Mouse (Mus musculus) forebrain, embryonic 12.5 days (tissue): ENCODE data around the gene Srgn. TPM values are rescaled to one million over a fixed set of nuclear protein-coding genes. Genes with fewer than 3 reads are reported as not detected.

ENCODE experiments used
- ATAC-seq: fragments of 200-750 bp; cut with Nextera tagmentation; 2 replicates; pipeline ENCODE4 v1.8.0; 2017; ENCODE audit warnings: moderate TSS enrichment; ENCODE audit not compliant: low FRiP score
- H3K27ac ChIP-seq: fragments of 300-500 bp; sonication (generic); 2 replicates; pipeline ENCODE4 v1.5.1; 2016; ENCODE audit warnings: mild to moderate bottlenecking
- H3K27me3 ChIP-seq: fragments of 300-500 bp; sonication (generic); 2 replicates; pipeline ENCODE4 v1.6.1; 2016; ENCODE audit warnings: mild to moderate bottlenecking
- H3K36me3 ChIP-seq: fragments of 300-500 bp; sonication (generic); replicated peaks from 2 replicates; pipeline ENCODE4 v1.6.1; 2016; ENCODE audit warnings: mild to moderate bottlenecking
- H3K4me1 ChIP-seq: fragments of 300-500 bp; sonication (generic); 2 replicates; pipeline ENCODE4 v1.6.1; 2016
- H3K4me2 ChIP-seq: fragments of 300-500 bp; sonication (generic); 2 replicates; pipeline ENCODE4 v1.6.1; 2016; ENCODE audit warnings: mild to moderate bottlenecking, moderate library complexity
- H3K4me3 ChIP-seq: fragments of 300-500 bp; sonication (generic); replicated peaks from 2 replicates; pipeline ENCODE4 v1.5.1; 2016; ENCODE audit warnings: mild to moderate bottlenecking
- H3K9ac ChIP-seq: fragments of 300-500 bp; sonication (generic); 2 replicates; pipeline ENCODE4 v1.6.1; 2016; ENCODE audit warnings: mild to moderate bottlenecking
- H3K9me3 ChIP-seq: fragments of 300-500 bp; sonication (generic); 2 replicates; pipeline ENCODE4 v1.6.1; 2016
- whole genome bisulfite sequencing: fragments of 180-500 bp; shearing (Covaris S2); methylation state at CpG from one replicate; pipeline ENCODE4 v1.1.7; 2016; 5-methylcytosine and 5-hydroxymethylcytosine counted together
- polyA plus RNA-seq: library from polyadenylated mRNA; unstranded; fragments of >200 nt; fragmentation: Nextera tagmentation; extraction: Ambion mirVana; gene quantifications from 2 replicates; pipeline ENCODE4 v1.2.1, GENCODE M21; 2016

The Srgn gene
- polyA plus RNA-seq, 1 experiment from 2014 or later: 3.8 TPM

- 87% methylated on average over 4 of the region's 4 CpGs for WGBS
- no peak for ATAC-seq
- Histone ChIP-seq H3K4me3 (no peak overlapping the region), H3K9me3 (no peaks in the 10 kb centered on the region), H3K4me2 (no peak overlapping the region), H3K36me3 (no peaks in the 10 kb centered on the region), H3K4me1 (no peaks in the 10 kb centered on the region), H3K27me3 (no peaks in the 10 kb centered on the region), H3K27ac (no peak overlapping the region), H3K9ac (no peak overlapping the region)
Observed at GRCm38 (mm10) chr10:62544316-62544715, 17.1 kb upstream of the Srgn start.

GRCm38 (mm10) chr10:62543399-62543808, 16.2 kb upstream of the Srgn start:
- ATAC-seq: no peak
- Histone ChIP-seq H3K9me3 (no peaks in the 10 kb centered on the region), H3K9ac (no peak overlapping the region), H3K4me3 (no peak overlapping the region), H3K4me1 (no peaks in the 10 kb centered on the region), H3K36me3 (no peaks in the 10 kb centered on the region), H3K27me3 (no peaks in the 10 kb centered on the region), H3K4me2 (no peak overlapping the region), H3K27ac (no peak overlapping the region)
- WGBS: 82% methylated on average over 12 of the region's 12 CpGs

- Histone ChIP-seq H3K4me2 (no peak overlapping the region), H3K36me3 (no peaks in the 10 kb centered on the region), H3K4me1 (no peaks in the 10 kb centered on the region), H3K27me3 (no peaks in the 10 kb centered on the region), H3K9me3 (no peaks in the 10 kb centered on the region), H3K4me3 (no peak overlapping the region), H3K27ac (no peak overlapping the region), H3K9ac (no peak overlapping the region)
- no peak for ATAC-seq
- 93% methylated on average over 7 of the region's 8 CpGs for WGBS
Observed at GRCm38 (mm10) chr10:62542928-62543327, 15.7 kb upstream of the Srgn start.

GRCm38 (mm10) chr10:62542507-62542906, 15.3 kb upstream of the Srgn start:
- Histone ChIP-seq H3K36me3 (no peaks in the 10 kb centered on the region), H3K9ac (no peak overlapping the region), H3K27me3 (no peaks in the 10 kb centered on the region), H3K4me3 (no peak overlapping the region), H3K9me3 (no peaks in the 10 kb centered on the region), H3K4me1 (no peaks in the 10 kb centered on the region), H3K4me2 (no peak overlapping the region), H3K27ac (no peak overlapping the region)
- 97% methylated on average over 12 of the region's 12 CpGs for WGBS
- no peak for ATAC-seq

GRCm38 (mm10) chr10:62541499-62541898, 14.2 kb upstream of the Srgn start:
- no peaks in the 10 kb centered on the region for H3K27me3 ChIP-seq
- no peak for ATAC-seq
- 93% methylated on average over 12 of the region's 12 CpGs for WGBS

GRCm38 (mm10) chr10:62540800-62541199, 13.5 kb upstream of the Srgn start:
- ATAC-seq: no peak
- Histone ChIP-seq H3K9me3 (no peaks in the 10 kb centered on the region), H3K4me2 (no peak overlapping the region), H3K9ac (no peak overlapping the region), H3K4me1 (no peaks in the 10 kb centered on the region), H3K27me3 (no peaks in the 10 kb centered on the region), H3K4me3 (no peak overlapping the region), H3K36me3 (no peaks in the 10 kb centered on the region), H3K27ac (no peak overlapping the region)
- 74% methylated on average over 3 of the region's 3 CpGs for WGBS

More at GRCm38 (mm10) chr10:62541499-62541898, 14.2 kb upstream of the Srgn start:
- Histone ChIP-seq H3K4me2 (no peak overlapping the region), H3K36me3 (no peaks in the 10 kb centered on the region), H3K4me1 (no peaks in the 10 kb centered on the region), H3K4me3 (no peak overlapping the region), H3K9ac (no peak overlapping the region), H3K9me3 (no peaks in the 10 kb centered on the region), H3K27ac (no peak overlapping the region)

GRCm38 (mm10) chr10:62534509-62534908, 7.3 kb upstream of the Srgn start:
- WGBS: 84% methylated on average over 7 of the region's 7 CpGs
- ATAC-seq: no peak
- no peak overlapping the region for H3K9ac ChIP-seq
- no peaks in the 10 kb centered on the region for H3K27me3 ChIP-seq
- no peak overlapping the region for H3K4me2 ChIP-seq
- no peak overlapping the region for H3K4me3 ChIP-seq
- no peak overlapping the region for H3K27ac ChIP-seq
- H3K36me3 ChIP-seq: no peaks in the 10 kb centered on the region
- no peaks in the 10 kb centered on the region for H3K4me1 ChIP-seq
- no peaks in the 10 kb centered on the region for H3K9me3 ChIP-seq

GRCm38 (mm10) chr10:62532832-62533231, 5.6 kb upstream of the Srgn start:
- Histone ChIP-seq H3K27ac (no peak overlapping the region), H3K4me1 (no peaks in the 10 kb centered on the region), H3K27me3 (no peaks in the 10 kb centered on the region), H3K36me3 (no peaks in the 10 kb centered on the region), H3K9me3 (no peaks in the 10 kb centered on the region), H3K4me3 (no peak overlapping the region), H3K4me2 (no peak overlapping the region), H3K9ac (no peak overlapping the region)
- 55% methylated on average over 2 of the region's 2 CpGs for WGBS
- ATAC-seq: no peak

- Histone ChIP-seq H3K4me1 (no peaks in the 10 kb centered on the region), H3K4me2 (no peak overlapping the region), H3K4me3 (no peak overlapping the region), H3K9me3 (no peaks in the 10 kb centered on the region), H3K27ac (no peak overlapping the region), H3K36me3 (no peaks in the 10 kb centered on the region), H3K9ac (no peak overlapping the region), H3K27me3 (no peaks in the 10 kb centered on the region)
- no peak for ATAC-seq
- 87% methylated on average over 9 of the region's 9 CpGs for WGBS
Observed at GRCm38 (mm10) chr10:62530183-62530582, 2.9 kb upstream of the Srgn start.

- Histone ChIP-seq H3K4me1 (no peaks in the 10 kb centered on the region), H3K4me2 (no peak overlapping the region), H3K27me3 (no peaks in the 10 kb centered on the region), H3K9me3 (no peaks in the 10 kb centered on the region), H3K9ac (no peak overlapping the region), H3K36me3 (no peaks in the 10 kb centered on the region), H3K27ac (no peak overlapping the region), H3K4me3 (no peak overlapping the region)
- no peak for ATAC-seq
- WGBS: 81% methylated on average over 7 of the region's 7 CpGs
Observed at GRCm38 (mm10) chr10:62522346-62522950, 4.8 kb downstream of the Srgn start.

GRCm38 (mm10) chr10:62521763-62522162, 5.5 kb downstream of the Srgn start:
- Histone ChIP-seq H3K36me3 (no peaks in the 10 kb centered on the region), H3K27me3 (no peaks in the 10 kb centered on the region), H3K4me2 (no peak overlapping the region), H3K27ac (no peak overlapping the region), H3K4me3 (no peak overlapping the region), H3K9ac (no peak overlapping the region), H3K4me1 (no peaks in the 10 kb centered on the region), H3K9me3 (no peaks in the 10 kb centered on the region)
- 89% methylated on average over 4 of the region's 4 CpGs for WGBS
- no peak for ATAC-seq

- Histone ChIP-seq H3K4me1 (no peaks in the 10 kb centered on the region), H3K4me3 (no peak overlapping the region), H3K9ac (no peak overlapping the region), H3K27ac (no peak overlapping the region), H3K36me3 (no peaks in the 10 kb centered on the region), H3K9me3 (no peaks in the 10 kb centered on the region), H3K27me3 (no peaks in the 10 kb centered on the region), H3K4me2 (no peak overlapping the region)
- 66% methylated on average over 2 of the region's 2 CpGs for WGBS
- no peak for ATAC-seq
Observed at GRCm38 (mm10) chr10:62520911-62521310, 6.3 kb downstream of the Srgn start.

GRCm38 (mm10) chr10:62517511-62517910, 9.7 kb downstream of the Srgn start:
- H3K4me3 ChIP-seq: no peak overlapping the region
- no peak overlapping the region for H3K4me2 ChIP-seq
- WGBS: 86% methylated on average over 6 of the region's 6 CpGs
- no peaks in the 10 kb centered on the region for H3K9me3 ChIP-seq
- no peak overlapping the region for H3K9ac ChIP-seq
- H3K36me3 ChIP-seq: no peaks in the 10 kb centered on the region
- H3K4me1 ChIP-seq: no peaks in the 10 kb centered on the region
- H3K27ac ChIP-seq: no peak overlapping the region
- no peaks in the 10 kb centered on the region for H3K27me3 ChIP-seq
- no peak for ATAC-seq
